Mouse (Mus musculus) MEL (cell line): ENCODE data around the gene Lmx1a. TPM values are rescaled to one million over a fixed set of nuclear protein-coding genes. Genes with fewer than 3 reads are reported as not detected.

Experiments
- DNase-seq: peaks from one replicate; pipeline ENCODE4 v3.0.0; 2011; ENCODE audit warnings: low read depth, low spot score
- H3K27ac ChIP-seq: 2 replicates; pipeline ENCODE4 v1.5.1; 2012; ENCODE audit warnings: low read depth, mild to moderate bottlenecking, control low read depth, low read length, moderate library complexity; ENCODE audit not compliant: control insufficient read depth
- H3K27me3 ChIP-seq, 2 experiments: fragments of 150-350 bp in 1 of 2; sonication (generic) in 1 of 2; 2 replicates each; pipeline ENCODE4 v1.6.1; 2012; ENCODE audit warnings: low read length in 2 of 2, mild to moderate bottlenecking in 2 of 2, improper control_type of control experiment in 1 of 2, moderate library complexity in 1 of 2; ENCODE audit not compliant: insufficient read depth in 2 of 2, control insufficient read depth in 1 of 2
- H3K36me3 ChIP-seq, 2 experiments: 2 replicates each; pipeline ENCODE4 v1.6.1; 2012 to 2014; ENCODE audit warnings: low read length in 2 of 2, improper control_type of control experiment in 1 of 2, inconsistent platforms in 1 of 2, mild to moderate bottlenecking in 1 of 2; ENCODE audit not compliant: insufficient read depth in 2 of 2, control insufficient read depth in 1 of 2
- H3K4me1 ChIP-seq, 2 experiments: fragments of 150-350 bp in 1 of 2; sonication (generic) in 1 of 2; 2 replicates each; pipeline ENCODE4 v1.6.1; 2012; ENCODE audit warnings: low read length in 2 of 2, improper control_type of control experiment in 1 of 2, mild to moderate bottlenecking in 1 of 2; ENCODE audit not compliant: insufficient read depth in 2 of 2, control insufficient read depth in 1 of 2
- H3K4me3 ChIP-seq, 2 experiments: fragments of 150-350 bp in 1 of 2; sonication (generic) in 1 of 2; 2 replicates each; pipeline ENCODE4 v1.5.1; 2012; ENCODE audit warnings: low read depth in 2 of 2, low read length in 2 of 2, mild to moderate bottlenecking in 2 of 2, moderate library complexity in 2 of 2, control low read depth in 1 of 2, improper control_type of control experiment in 1 of 2; ENCODE audit not compliant: control insufficient read depth in 1 of 2, insufficient read depth in 1 of 2
- H3K79me2 ChIP-seq: 2 replicates; pipeline ENCODE4 v1.6.1; 2012; ENCODE audit warnings: mild to moderate bottlenecking, low read length, moderate library complexity; ENCODE audit not compliant: control insufficient read depth, poor library complexity, insufficient read depth
- H3K9ac ChIP-seq: 2 replicates; pipeline ENCODE4 v1.6.1; 2012; ENCODE audit warnings: low read depth, mild to moderate bottlenecking, control low read depth, low read length, moderate library complexity; ENCODE audit not compliant: control insufficient read depth, poor library complexity, severe bottlenecking
- H3K9me3 ChIP-seq: fragments of 150-350 bp; sonication (generic); replicated peaks from 2 replicates; pipeline ENCODE4 v1.6.1; 2012; ENCODE audit warnings: mild to moderate bottlenecking, low read length, improper control_type of control experiment, moderate library complexity; ENCODE audit not compliant: insufficient read depth
- BHLHE40 ChIP-seq: IDR thresholded peaks from 2 replicates; pipeline ENCODE4 v1.6.1; 2012; ENCODE audit warnings: low read depth, mild to moderate bottlenecking, inconsistent platforms, low read length, improper control_type of control experiment, borderline replicate concordance
- E2F4 ChIP-seq: IDR thresholded peaks from 2 replicates; pipeline ENCODE4 v1.6.1; 2011; ENCODE audit warnings: low read depth, low read length, improper control_type of control experiment, borderline replicate concordance
- ELF1 ChIP-seq: IDR thresholded peaks from 2 replicates; pipeline ENCODE4 v1.6.1; 2014; ENCODE audit warnings: low read depth, mild to moderate bottlenecking, inconsistent platforms, low read length, improper control_type of control experiment, moderate library complexity
- GABPA ChIP-seq: IDR thresholded peaks from 2 replicates; pipeline ENCODE4 v1.6.1; 2012; ENCODE audit warnings: low read depth, mild to moderate bottlenecking, inconsistent platforms, low read length, improper control_type of control experiment, moderate library complexity
- GATA1 ChIP-seq: IDR thresholded peaks from 2 replicates; pipeline ENCODE4 v1.6.1; 2011; ENCODE audit warnings: low read depth, low read length, improper control_type of control experiment
- KAT2A ChIP-seq: conservative IDR thresholded peaks from 2 replicates; pipeline ENCODE4 v1.6.1; 2012; ENCODE audit warnings: low read depth, low read length, improper control_type of control experiment, inconsistent platforms
- MAFK ChIP-seq: IDR thresholded peaks from 2 replicates; pipeline ENCODE4 v1.6.1; 2011; ENCODE audit warnings: low read depth, mild to moderate bottlenecking, low read length, improper control_type of control experiment, borderline replicate concordance
- MAZ ChIP-seq: IDR thresholded peaks from 2 replicates; pipeline ENCODE4 v1.6.1; 2012; ENCODE audit warnings: low read depth, mild to moderate bottlenecking, inconsistent platforms, low read length, improper control_type of control experiment
- MXI1 ChIP-seq: IDR thresholded peaks from 2 replicates; pipeline ENCODE4 v1.6.1; 2011; ENCODE audit warnings: mild to moderate bottlenecking, low read depth, low read length, improper control_type of control experiment
- MYC ChIP-seq: IDR thresholded peaks from 2 replicates; pipeline ENCODE4 v1.6.1; 2011; ENCODE audit warnings: low read depth, mild to moderate bottlenecking, low read length, improper control_type of control experiment, moderate library complexity
- NRF1 ChIP-seq: IDR thresholded peaks from 2 replicates; pipeline ENCODE4 v1.6.1; 2014; ENCODE audit warnings: low read depth, mild to moderate bottlenecking, inconsistent platforms, low read length, improper control_type of control experiment, moderate library complexity; ENCODE audit not compliant: poor library complexity, insufficient read depth, severe bottlenecking
- POLR2A ChIP-seq, 2 experiments: IDR thresholded peaks; 2 replicates each; pipeline ENCODE4 v1.6.1; 2011 to 2012; ENCODE audit warnings: low read length in 2 of 2, mild to moderate bottlenecking in 2 of 2, control low read depth in 1 of 2, improper control_type of control experiment in 1 of 2, low read depth in 1 of 2, moderate library complexity in 1 of 2; ENCODE audit not compliant: control insufficient read depth in 1 of 2, insufficient read depth in 1 of 2, poor library complexity in 1 of 2
- POLR2AphosphoS5 ChIP-seq: IDR thresholded peaks from 2 replicates; pipeline ENCODE4 v1.6.1; 2012; ENCODE audit warnings: low read depth, borderline replicate concordance, mild to moderate bottlenecking, inconsistent platforms, low read length, moderate library complexity, mixed read lengths
- SIN3A ChIP-seq: IDR thresholded peaks from 2 replicates; pipeline ENCODE4 v1.6.1; 2012; ENCODE audit warnings: low read length, improper control_type of control experiment, inconsistent platforms
- TBP ChIP-seq: IDR thresholded peaks from 2 replicates; pipeline ENCODE4 v1.8.0; 2011; ENCODE audit warnings: low read depth, low read length, improper control_type of control experiment
- UBTF ChIP-seq: IDR thresholded peaks from 2 replicates; pipeline ENCODE4 v1.6.1; 2012; ENCODE audit warnings: low read depth, mild to moderate bottlenecking, inconsistent platforms, low read length, improper control_type of control experiment, moderate library complexity, borderline replicate concordance; ENCODE audit not compliant: insufficient read depth
- USF1 ChIP-seq: IDR thresholded peaks from 2 replicates; pipeline ENCODE4 v1.6.1; 2014; ENCODE audit warnings: low read depth, mild to moderate bottlenecking, inconsistent platforms, low read length, improper control_type of control experiment, moderate library complexity
- USF2 ChIP-seq, 2 experiments: IDR thresholded peaks; 2 replicates each; pipeline ENCODE4 v1.6.1; 2011 to 2012; ENCODE audit warnings: improper control_type of control experiment in 2 of 2, low read length in 2 of 2, borderline replicate concordance in 1 of 2, inconsistent platforms in 1 of 2, low read depth in 1 of 2, mild to moderate bottlenecking in 1 of 2; ENCODE audit not compliant: insufficient read depth in 1 of 2
- ZMIZ1 ChIP-seq: IDR thresholded peaks from 2 replicates; pipeline ENCODE4 v1.6.1; 2012; ENCODE audit warnings: low read depth, mild to moderate bottlenecking, inconsistent platforms, low read length, improper control_type of control experiment, moderate library complexity
- polyA plus RNA-seq, 2 experiments: library from polyadenylated mRNA; stranded (reverse) in 1 of 2; unstranded in 1 of 2; fragments of >175 nt in 1 of 2; fragments of >200 nt in 1 of 2; gene quantifications; 2 replicates each; pipeline versions ENCODE4 v1.2.1 to v1.2.4; 2012; ENCODE audit warnings: low replicate concordance in 2 of 2, low read depth in 1 of 2; ENCODE audit not compliant: insufficient read length in 2 of 2, insufficient read depth in 1 of 2, missing spikeins in 1 of 2
- total RNA-seq: library from RNA; depleted of rRNA; stranded (reverse); fragments of 300-350 nt; gene quantifications from 2 replicates; pipeline ENCODE4 v1.2.3, GENCODE M21; 2012

The Lmx1a gene
- total and polyA plus RNA-seq, 3 experiments, result not detected

- DNase-seq, result no peak
- H3K4me1 ChIP-seq, result no peaks in the 10 kb centered on the region
- H3K79me2 ChIP-seq, result no peaks in the 10 kb centered on the region
- no peak for TF ChIP-seq NRF1
- no peak for TF ChIP-seq UBTF
- TF ChIP-seq MXI1, result no peak
- TF ChIP-seq MAZ, result no peak
- TF ChIP-seq TBP, result no peak
- TF ChIP-seq MAFK, result no peak
- no peak for TF ChIP-seq GATA1
- TF ChIP-seq POLR2A (IDR thresholded peaks at IDR 0.05; ENCODE audit: control insufficient read depth in 1 of 2, insufficient read depth in 1 of 2, low read depth in 1 of 2, low read length in 2 of 2, poor library complexity in 1 of 2), result no peak
- no peak for TF ChIP-seq KAT2A
- TF ChIP-seq USF2 (IDR thresholded peaks at IDR 0.05; ENCODE audit: borderline replicate concordance in 1 of 2, insufficient read depth in 1 of 2, low read depth in 1 of 2, low read length in 2 of 2), result no peak
- TF ChIP-seq, all 39 proteins: peak for 0
- H3K27ac ChIP-seq, result no peak overlapping the region
- H3K36me3 ChIP-seq, result no peaks in the 10 kb centered on the region
- H3K4me3 ChIP-seq, result no peak overlapping the region
- no peaks in the 10 kb centered on the region for H3K9me3 ChIP-seq
- no peaks in the 10 kb centered on the region for H3K27me3 ChIP-seq
- H3K9ac ChIP-seq, result no peak overlapping the region
These were observed 114.4 kb downstream of the Lmx1a start for GRCm38 (mm10) chr1:167803351-167803981.

- H3K79me2 ChIP-seq, result no peaks in the 10 kb centered on the region
- H3K36me3 ChIP-seq, result no peaks in the 10 kb centered on the region
- no peak for DNase-seq
- H3K4me1 ChIP-seq, result no peaks in the 10 kb centered on the region
- no peak overlapping the region for H3K27ac ChIP-seq
- TF ChIP-seq POLR2AphosphoS5 (no peak), USF1 (no peak), BHLHE40 (no peak)
- no peak overlapping the region for H3K9ac ChIP-seq
- H3K4me3 ChIP-seq, result no peak overlapping the region
- H3K27me3 ChIP-seq, result no peaks in the 10 kb centered on the region
- no peaks in the 10 kb centered on the region for H3K9me3 ChIP-seq
These were observed 115.8 kb downstream of the Lmx1a start for GRCm38 (mm10) chr1:167804836-167805235.

DNA sequence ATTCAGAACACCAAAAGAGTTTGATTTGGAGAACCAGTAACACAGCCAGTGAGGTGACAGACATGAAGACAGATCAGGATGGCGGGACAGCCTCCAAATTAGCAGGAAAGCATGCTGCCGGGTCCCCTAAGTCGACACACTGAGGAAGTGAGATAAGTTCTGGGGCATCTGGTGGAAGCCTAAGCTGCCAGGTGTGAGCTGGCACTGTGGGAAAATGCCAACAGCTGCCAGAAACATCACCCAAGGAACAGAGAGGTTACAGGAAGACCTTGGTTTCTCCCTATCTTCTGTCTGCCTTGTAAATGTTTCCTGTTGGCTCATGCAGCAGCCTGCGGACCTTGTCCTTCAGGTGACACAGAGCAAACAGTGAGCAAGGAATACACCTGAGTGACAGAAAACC is 122.1 kb downstream of the Lmx1a start:
- H3K9me3 ChIP-seq, result no peaks in the 10 kb centered on the region

More for the DNA sequence above, 122.1 kb downstream of the Lmx1a start:
- Histone ChIP-seq H3K27ac (no peak overlapping the region), H3K27me3 (no peaks in the 10 kb centered on the region), H3K9ac (no peak overlapping the region), H3K79me2 (no peaks in the 10 kb centered on the region), H3K4me1 (no peaks in the 10 kb centered on the region), H3K36me3 (no peaks in the 10 kb centered on the region), H3K4me3 (no peak overlapping the region)
- DNase-seq, result no peak
- TF ChIP-seq KAT2A (no peak), E2F4 (no peak), MYC (no peak), USF2 (IDR thresholded peaks at IDR 0.05; ENCODE audit: borderline replicate concordance in 1 of 2, insufficient read depth in 1 of 2, low read depth in 1 of 2, low read length in 2 of 2) (no peak), NRF1 (no peak), SIN3A (no peak), POLR2AphosphoS5 (no peak), BHLHE40 (no peak), ZMIZ1 (no peak), GABPA (no peak), ELF1 (no peak)
